Mouse (Mus musculus) liver, embryonic 14.5 days (tissue): ENCODE data around the gene Oip5.

ENCODE experiments used
- CTCF ChIP-seq: IDR thresholded peaks from 2 replicates; pipeline ENCODE4 v1.5.1; 2016; ENCODE audit warnings: antibody characterized with exemption, low read depth, control low read depth
- EP300 ChIP-seq: IDR thresholded peaks from 2 replicates; pipeline ENCODE4 v1.6.1; 2016; ENCODE audit warnings: antibody characterized with exemption, low read depth

DNA sequence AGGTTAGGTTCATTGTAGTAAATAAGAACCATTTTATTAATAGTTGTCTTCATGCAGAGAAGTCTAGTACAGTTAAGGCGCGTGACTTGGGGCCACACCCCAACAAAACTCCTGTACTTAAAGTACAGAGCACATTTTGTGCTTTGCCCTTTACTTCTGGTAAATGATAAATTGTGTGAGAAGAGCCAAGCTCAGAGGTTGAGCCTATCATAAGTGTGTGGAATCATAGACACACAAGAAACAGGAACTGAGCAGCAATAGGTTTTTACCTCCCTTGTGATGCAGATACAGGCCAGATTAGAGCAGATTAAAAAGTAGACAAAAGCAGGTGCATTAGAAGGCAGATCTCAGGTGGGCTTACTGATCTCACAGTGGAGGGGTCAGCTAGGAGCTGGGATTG is 3.0 kb upstream of the Oip5 start:
- TF ChIP-seq CTCF (no peak), EP300 (no peak)
